Mouse (Mus musculus) megakaryocyte progenitor cell, adult 5-6 weeks (primary cell): ENCODE data around the gene Mlec. TPM values are rescaled to one million over a fixed set of nuclear protein-coding genes. Genes with fewer than 3 reads are reported as not detected.
"Not testable (repeated sequence)": the region's sequence is repeated elsewhere in the genome, so short reads cannot be mapped to it uniquely, and the experiment has no call there.

ENCODE experiments used
- ATAC-seq: replicated peaks from 2 replicates; pipeline ENCODE4 v1.8.0; 2016; ENCODE audit warnings: mild to moderate bottlenecking, moderate TSS enrichment, inconsistent platforms; ENCODE audit not compliant: poor library complexity
- total RNA-seq, 2 experiments: library from RNA; stranded (forward) in 1 of 2; stranded (reverse) in 1 of 2; fragments of 157-497, 149-512 nt in 1 of 2; fragments of 200-1000 nt in 1 of 2; gene quantifications; 2 replicates each; pipeline versions ENCODE4 v1.2.3 to v1.2.4; 2015 to 2017

Mlec gene
- total RNA-seq, 2 experiments from 2014 or later, result 242 to 276 TPM

GRCm38 (mm10) chr5:115181248-115181940 lies 23.4 kb upstream of the Mlec start:
- ATAC-seq, result 0 out of 2 replicates have a peak, but pooled peaks have one; percentile 6

DNA sequence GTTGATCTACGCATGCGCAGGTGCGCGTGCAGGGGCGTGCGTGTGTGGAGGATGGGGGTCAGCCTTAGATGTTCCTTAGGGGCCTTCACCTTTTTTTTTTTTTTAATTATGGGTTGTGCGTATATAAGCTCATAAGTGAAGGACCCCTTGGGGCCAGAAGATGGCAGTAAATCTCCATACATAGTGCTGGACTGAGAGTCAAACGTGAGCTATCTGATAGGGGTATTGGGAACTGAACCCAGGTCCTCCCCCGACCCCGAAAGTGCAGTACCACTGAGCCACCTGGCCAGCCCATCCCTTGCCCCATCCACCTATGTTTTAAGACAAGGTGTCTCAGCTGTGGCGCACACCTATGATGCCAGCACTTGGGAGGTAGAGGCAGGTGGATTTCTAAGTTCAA lies 21.6 kb upstream of the Mlec start:
- ATAC-seq, result no peak

GRCm38 (mm10) chr5:115177866-115178265 lies 19.9 kb upstream of the Mlec start:
- ATAC-seq, result no peak

GRCm38 (mm10) chr5:115174554-115174953 lies 16.6 kb upstream of the Mlec start:
- ATAC-seq, result peak; percentile 48; the same call in 1 of the 2 replicates

DNA sequence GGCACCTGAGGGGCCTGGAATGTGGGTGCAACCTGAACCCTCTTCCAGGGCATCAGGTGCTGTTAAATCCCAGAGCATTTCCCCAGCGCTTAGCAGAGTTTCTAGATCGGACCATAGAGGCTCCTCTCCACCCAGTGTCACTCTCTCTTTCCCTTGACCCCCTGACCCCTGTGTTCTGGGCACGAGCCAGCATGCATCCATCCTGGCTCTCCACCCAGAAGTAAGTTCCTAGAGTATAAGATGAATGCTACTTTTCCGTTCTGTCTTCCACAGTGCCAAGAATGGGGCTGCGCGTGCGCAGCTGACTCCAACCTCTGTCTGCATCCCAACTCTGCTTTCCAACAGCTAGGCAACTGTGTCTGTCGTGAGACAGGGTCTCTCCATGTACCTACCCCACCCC lies 12.2 kb upstream of the Mlec start:
- no peak for ATAC-seq

DNA sequence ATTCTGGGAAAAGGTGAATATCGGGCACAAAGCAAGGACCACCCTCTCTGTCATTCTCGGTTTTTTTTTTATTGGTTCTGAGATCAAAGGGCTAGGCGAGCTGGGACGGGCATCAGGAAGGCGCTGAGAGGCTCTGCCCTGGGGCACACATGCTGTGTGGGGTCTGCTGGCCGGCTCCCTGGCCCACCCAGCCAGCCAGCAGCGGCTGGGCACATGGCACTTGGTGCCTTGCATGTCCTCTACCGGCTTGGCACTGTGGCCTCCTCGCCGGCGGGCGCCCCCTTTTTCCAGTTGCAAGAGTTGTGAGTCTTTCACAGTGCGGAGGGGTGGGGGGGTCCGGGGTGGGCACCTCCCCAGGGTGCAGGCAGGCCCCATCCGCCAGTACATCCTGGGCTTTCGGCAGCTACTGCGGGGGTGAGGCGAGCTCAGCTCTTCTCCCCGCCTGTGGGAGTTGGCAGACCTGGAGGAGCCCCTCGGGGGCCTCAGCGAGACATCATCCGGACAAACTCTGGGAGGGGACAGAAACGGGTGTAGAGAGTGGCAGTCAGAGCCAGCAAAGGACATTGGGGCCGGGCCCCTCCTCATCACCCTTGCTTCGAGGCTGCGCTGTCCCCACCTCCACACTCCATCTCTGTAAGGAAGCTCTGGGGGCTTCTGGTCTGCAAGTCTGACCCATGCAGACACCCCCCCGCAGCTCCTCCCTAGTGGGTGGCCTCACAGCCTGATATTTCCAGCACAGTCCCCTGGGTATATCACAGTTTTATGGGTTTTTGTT lies 10.8 kb upstream of the Mlec start:
- ATAC-seq, result no peak

DNA sequence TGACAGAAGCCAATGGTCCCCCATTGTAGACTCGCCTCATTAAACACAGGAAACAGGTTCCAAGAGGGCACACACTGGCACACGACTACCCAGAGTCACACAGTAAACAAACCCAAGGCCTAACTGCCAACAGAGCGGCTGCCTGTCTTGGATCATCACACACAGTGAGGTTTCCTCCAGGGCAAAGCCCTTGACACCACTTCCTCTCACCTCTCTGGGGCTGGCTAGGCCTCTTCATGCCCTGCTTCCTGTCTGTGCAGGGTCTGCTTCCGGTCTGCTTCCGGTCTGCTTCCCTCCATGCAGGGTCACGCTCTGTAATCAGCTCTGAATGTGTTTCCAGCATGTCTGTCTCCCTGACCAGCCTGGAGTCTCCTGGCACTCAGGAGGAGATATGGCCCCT lies 9.4 kb upstream of the Mlec start:
- peak; percentile 68 for ATAC-seq

DNA sequence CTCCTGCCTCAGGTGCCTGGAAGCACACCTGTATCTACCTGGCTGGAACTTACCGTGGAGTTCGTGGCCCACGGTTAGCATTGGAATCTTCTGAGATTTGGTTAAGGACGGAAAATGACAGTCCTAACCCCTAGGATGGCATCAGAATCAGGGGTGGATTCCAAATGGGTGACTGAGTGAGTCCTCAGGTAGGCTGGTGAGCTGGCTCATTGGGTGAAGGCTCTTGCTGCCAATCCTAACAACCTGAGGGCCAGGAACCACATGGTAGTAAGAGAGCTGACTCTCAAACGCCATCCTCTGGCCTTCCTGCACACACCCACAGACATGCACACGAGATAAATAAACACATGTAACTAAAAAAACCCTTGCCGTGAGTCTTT lies 8.8 kb upstream of the Mlec start:
- ATAC-seq, result no peak

GRCm38 (mm10) chr5:115165895-115166814 lies 8.2 kb upstream of the Mlec start:
- ATAC-seq, result peak; percentile 38

DNA sequence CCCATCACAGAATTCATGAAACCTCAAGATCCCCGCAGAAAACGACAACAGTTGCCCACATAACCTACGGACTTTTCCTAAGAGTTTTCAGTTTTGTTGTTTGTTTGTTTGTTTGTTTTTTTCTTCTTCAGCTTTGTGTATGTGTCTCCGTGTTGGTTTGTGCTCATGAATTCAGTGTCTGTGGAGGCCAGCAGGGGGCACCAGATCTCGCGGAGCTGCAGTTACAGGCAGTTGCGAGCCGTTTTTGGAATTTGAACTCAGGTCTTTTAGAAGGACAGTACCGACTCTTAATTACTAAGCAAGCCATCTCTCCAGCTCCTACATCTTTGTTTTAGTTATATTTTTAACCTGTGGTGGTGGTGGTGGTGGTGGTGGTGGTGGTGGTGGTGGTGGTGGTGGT lies 7.4 kb upstream of the Mlec start:
- ATAC-seq, result no peak

GRCm38 (mm10) chr5:115164446-115164845 lies 6.5 kb upstream of the Mlec start:
- not testable (repeated sequence) for ATAC-seq

GRCm38 (mm10) chr5:115163563-115163962 lies 5.6 kb upstream of the Mlec start:
- ATAC-seq, result peak; percentile 41; the same call in 1 of the 2 replicates

GRCm38 (mm10) chr5:115161940-115162279 lies 3.9 kb upstream of the Mlec start:
- ATAC-seq, result not testable (repeated sequence)

- ATAC-seq, result no peak
Observed at GRCm38 (mm10) chr5:115161064-115161939, 3.3 kb upstream of the Mlec start.

GRCm38 (mm10) chr5:115160655-115161054 lies 2.7 kb upstream of the Mlec start:
- ATAC-seq, result no peak

GRCm38 (mm10) chr5:115159165-115159564 lies 1.2 kb upstream of the Mlec start:
- ATAC-seq, result no peak

GRCm38 (mm10) chr5:115156933-115157589 lies 918 bp downstream of the Mlec start:
- ATAC-seq, result no peak

DNA sequence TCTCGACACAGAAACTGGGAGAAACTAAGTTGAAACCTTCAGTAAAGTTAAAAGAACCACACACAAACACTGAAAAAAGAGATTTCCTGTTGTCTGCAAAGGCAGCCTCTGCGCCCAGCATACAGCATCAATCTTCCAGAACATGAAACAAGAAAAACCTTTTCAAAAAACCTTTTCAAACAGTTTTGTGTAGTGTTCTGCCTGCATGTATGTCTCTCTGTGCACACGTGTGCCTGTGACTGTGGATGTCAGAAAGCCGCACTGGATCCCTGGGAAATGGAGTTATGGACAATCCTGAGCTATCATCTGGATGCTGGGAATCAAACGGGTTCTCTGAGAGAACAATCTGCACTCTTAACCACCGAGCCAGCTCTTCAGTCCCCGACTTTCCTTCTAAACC lies 1.6 kb downstream of the Mlec start:
- no peak for ATAC-seq

DNA sequence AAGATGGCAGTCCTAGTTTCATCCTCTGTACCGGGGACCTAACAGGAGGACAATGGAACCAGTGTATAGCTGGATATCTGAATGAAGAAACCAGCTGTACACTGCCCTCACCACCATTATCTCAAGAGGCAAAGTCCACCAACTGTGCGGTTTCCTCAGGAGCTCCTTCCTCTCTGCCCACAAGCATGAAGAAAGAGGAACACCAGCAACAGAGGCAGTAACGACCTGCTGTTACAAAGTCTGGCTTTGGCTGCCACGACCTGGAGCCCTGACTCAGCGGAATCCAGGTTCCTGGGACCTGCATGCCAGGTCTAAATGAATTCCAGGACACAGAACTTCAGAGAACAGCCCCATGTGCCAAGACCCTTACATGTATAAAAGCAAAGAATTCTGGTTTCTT lies 2.1 kb downstream of the Mlec start:
- ATAC-seq, result peak; percentile 47

DNA sequence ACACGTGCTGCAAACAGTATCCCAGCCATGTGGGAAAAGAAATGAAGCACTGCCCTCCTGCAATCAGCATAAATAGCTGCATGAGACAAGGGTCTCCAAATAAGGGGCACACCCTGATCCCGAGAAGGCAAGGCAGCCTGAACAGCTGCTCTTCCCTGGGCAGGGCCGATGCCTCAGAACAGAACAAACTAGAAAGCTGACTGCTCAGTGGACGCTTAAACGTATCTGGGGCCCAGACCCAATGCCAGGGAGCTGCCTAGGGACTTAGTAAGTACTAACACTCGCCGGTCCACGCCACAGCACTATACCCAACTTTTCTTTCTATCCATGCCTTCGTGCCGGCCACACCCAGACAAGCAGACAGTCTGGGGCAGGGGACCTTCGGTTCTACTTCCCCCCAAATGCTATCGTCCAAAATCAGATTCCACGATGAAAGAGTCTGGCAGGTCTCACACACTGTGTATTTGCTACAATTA lies 2.8 kb downstream of the Mlec start:
- no peak for ATAC-seq
